Mouse (Mus musculus): ENCODE results near the gene Akt3.

GRCm38 (mm10) chr1:177236695-177237094 is 21.3 kb downstream of the Akt3 start:
- no peak for TF ChIP-seq CTCF (IDR thresholded peaks at IDR 0.05; ENCODE audit: low read depth, low read length)
- no peak for TF ChIP-seq POLR2A (IDR thresholded peaks at IDR 0.05; ENCODE audit: borderline replicate concordance, low read depth, low read length)

All from bone marrow macrophage, adult 2 months (primary cell).